Mouse (Mus musculus): ENCODE data around the gene Mmp11.

DNA sequence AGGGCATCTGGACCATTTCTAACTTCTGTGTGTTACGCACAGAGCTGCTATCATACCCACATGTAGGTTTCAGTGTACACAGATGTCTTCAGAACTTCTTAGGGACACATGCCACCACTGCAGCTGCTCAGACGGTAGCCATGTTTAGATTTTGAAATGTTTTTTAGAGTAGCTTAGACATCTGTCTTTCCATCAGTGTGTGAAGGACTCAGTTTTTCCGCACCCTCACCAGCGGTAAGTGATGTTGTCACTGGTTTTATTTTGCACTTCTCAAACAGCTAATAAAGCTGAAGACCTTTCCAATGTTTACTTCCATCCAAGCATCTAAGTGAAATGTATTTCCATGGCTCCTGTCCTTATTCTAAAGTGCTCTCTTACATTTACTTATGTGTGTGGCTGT is 29.4 kb downstream of the Mmp11 start:
- TF ChIP-seq CTCF (IDR thresholded peaks at IDR 0.05; ENCODE audit: low read depth, low read length) = no peak
- no peak for TF ChIP-seq POLR2A (IDR thresholded peaks at IDR 0.05; ENCODE audit: borderline replicate concordance, low read depth, low read length)

Data from bone marrow macrophage, adult 2 months (primary cell).